Mouse (Mus musculus) forebrain, embryonic 11.5 days (tissue): ENCODE data around the gene Slc25a51. TPM values are rescaled to one million over a fixed set of nuclear protein-coding genes. Genes with fewer than 3 reads are reported as not detected.
A peak's percentile ranks its signal among the peaks of the same experiment; 100 is the strongest.

Experiments used
- ATAC-seq: fragments of 200-750 bp; cut with Nextera tagmentation; replicated peaks from 2 replicates; pipeline ENCODE4 v1.8.0; 2017; ENCODE audit warnings: moderate TSS enrichment; ENCODE audit not compliant: low FRiP score
- DNase-seq: peaks from one replicate; pipeline ENCODE4 v3.0.0-alpha.2; 2017; ENCODE audit warnings: low spot score
- H3K27ac ChIP-seq: fragments of 300-500 bp; sonication (generic); 2 replicates; pipeline ENCODE4 v1.5.1; 2014; ENCODE audit warnings: low read depth, low read length
- H3K27me3 ChIP-seq: fragments of 300-500 bp; sonication (generic); 2 replicates; pipeline ENCODE4 v1.6.1; 2014; ENCODE audit warnings: mild to moderate bottlenecking, low read length, mixed read lengths; ENCODE audit not compliant: control insufficient read depth, insufficient read depth
- H3K36me3 ChIP-seq: fragments of 300-500 bp; sonication (generic); 2 replicates; pipeline ENCODE4 v1.6.1; 2014; ENCODE audit warnings: mild to moderate bottlenecking, low read length, moderate library complexity, mixed read lengths; ENCODE audit not compliant: control insufficient read depth, insufficient read depth
- H3K4me1 ChIP-seq: fragments of 300-500 bp; sonication (generic); replicated peaks from 2 replicates; pipeline ENCODE4 v1.6.1; 2014; ENCODE audit warnings: low read length, mixed read lengths; ENCODE audit not compliant: control insufficient read depth, insufficient read depth
- H3K4me2 ChIP-seq: fragments of 300-500 bp; sonication (generic); 2 replicates; pipeline ENCODE4 v1.6.1; 2014; ENCODE audit warnings: low read depth, mild to moderate bottlenecking, low read length, moderate library complexity, mixed read lengths; ENCODE audit not compliant: severe bottlenecking
- H3K4me3 ChIP-seq: fragments of 300-500 bp; sonication (generic); 2 replicates; pipeline ENCODE4 v1.5.1; 2014; ENCODE audit warnings: low read depth, low read length
- H3K9ac ChIP-seq: fragments of 300-500 bp; sonication (generic); 2 replicates; pipeline ENCODE4 v1.6.1; 2014; ENCODE audit warnings: low read length
- H3K9me3 ChIP-seq: fragments of 300-500 bp; sonication (generic); 2 replicates; pipeline ENCODE4 v1.6.1; 2016; ENCODE audit warnings: low read length, mixed read lengths; ENCODE audit not compliant: control insufficient read depth
- WGBS: fragments of 180-500 bp; shearing (Covaris S2); extraction: QIAGEN DNeasy Blood & Tissue Kit; methylation state at CpG from one replicate; pipeline ENCODE4 v1.1.7; 2014; 5-methylcytosine and 5-hydroxymethylcytosine counted together
- polyA plus RNA-seq: library from polyadenylated mRNA; unstranded; fragments of >200 nt; fragmentation: Nextera tagmentation; extraction: Ambion mirVana; gene quantifications from 2 replicates; pipeline ENCODE4 v1.2.1, GENCODE M21; 2014

Slc25a51 gene
- polyA plus RNA-seq, 1 experiment from 2014 or later: 87.0 TPM

- ATAC-seq: peak; percentile 34; the same call in 1 of the 2 replicates
- 0% methylated on average over 10 of the region's 10 CpGs for WGBS
These were observed 704 bp upstream of the Slc25a51 start for GRCm38 (mm10) chr4:45409270-45409669.

GRCm38 (mm10) chr4:45407703-45408334, 747 bp downstream of the Slc25a51 start:
- DNase-seq (no peak), ATAC-seq (no peak; the same call in 1 of the 2 replicates)
- H3K27me3 ChIP-seq: no peaks in the 10 kb centered on the region
- H3K4me2 ChIP-seq: peak overlapping the region; percentile 61
- H3K9ac ChIP-seq: peak overlapping the region; percentile 97
- peak overlapping the region; percentile 87; the same call in 1 of the 2 replicates for H3K27ac ChIP-seq
- peak overlapping the region; percentile 96 for H3K4me3 ChIP-seq
- 2% methylated on average over 19 of the region's 19 CpGs for WGBS
- no peaks in the 10 kb centered on the region for H3K9me3 ChIP-seq
- H3K4me1 ChIP-seq: peaks cover 13% of the 10 kb centered on the region
- peaks cover 4% of the 10 kb centered on the region; the same call in 1 of the 2 replicates for H3K36me3 ChIP-seq

More at GRCm38 (mm10) chr4:45409270-45409669, 704 bp upstream of the Slc25a51 start:
- Histone ChIP-seq H3K4me2 (peak overlapping the region; percentile 61), H3K27me3 (no peaks in the 10 kb centered on the region), H3K4me3 (peak overlapping the region; percentile 96), H3K4me1 (peaks cover 13% of the 10 kb centered on the region), H3K9me3 (no peaks in the 10 kb centered on the region), H3K36me3 (no peaks in the 10 kb centered on the region), H3K9ac (peak overlapping the region; percentile 97), H3K27ac (peak overlapping the region; percentile 87; the same call in 1 of the 2 replicates)
- DNase-seq: peak; percentile 79

GRCm38 (mm10) chr4:45407001-45407702, 1.4 kb downstream of the Slc25a51 start:
- no peak overlapping the region for H3K27ac ChIP-seq
- no peak for DNase-seq
- H3K4me1 ChIP-seq: peaks cover 13% of the 10 kb centered on the region
- 77% methylated on average over 5 of the region's 5 CpGs for WGBS
- no peaks in the 10 kb centered on the region for H3K27me3 ChIP-seq
- H3K36me3 ChIP-seq: peaks cover 4% of the 10 kb centered on the region; the same call in 1 of the 2 replicates
- H3K9me3 ChIP-seq: no peaks in the 10 kb centered on the region
- peak overlapping the region; percentile 61 for H3K4me2 ChIP-seq
- peak overlapping the region; percentile 96 for H3K4me3 ChIP-seq
- ATAC-seq: no peak
- H3K9ac ChIP-seq: peak overlapping the region; percentile 97

GRCm38 (mm10) chr4:45406397-45406796, 2.2 kb downstream of the Slc25a51 start:
- no peak for ATAC-seq
- no peak overlapping the region for H3K27ac ChIP-seq
- WGBS: 73% methylated on average over 7 of the region's 7 CpGs

GRCm38 (mm10) chr4:45405315-45405714, 3.3 kb downstream of the Slc25a51 start:
- Histone ChIP-seq H3K9ac (no peak overlapping the region), H3K4me3 (no peak overlapping the region), H3K9me3 (no peaks in the 10 kb centered on the region), H3K27ac (no peak overlapping the region), H3K36me3 (peaks cover 6% of the 10 kb centered on the region), H3K4me2 (no peak overlapping the region), H3K4me1 (peaks cover 13% of the 10 kb centered on the region), H3K27me3 (no peaks in the 10 kb centered on the region)
- no peak for DNase-seq
- 86% methylated on average over 7 of the region's 7 CpGs for WGBS
- no peak for ATAC-seq

More at GRCm38 (mm10) chr4:45406397-45406796, 2.2 kb downstream of the Slc25a51 start:
- H3K27me3 ChIP-seq: no peaks in the 10 kb centered on the region
- H3K9ac ChIP-seq: no peak overlapping the region
- no peak for DNase-seq
- H3K4me1 ChIP-seq: peaks cover 13% of the 10 kb centered on the region
- 0 out of 2 replicates have a peak overlapping the region, but pooled peaks have one; percentile 26 for H3K4me2 ChIP-seq
- H3K4me3 ChIP-seq: no peak overlapping the region
- no peaks in the 10 kb centered on the region for H3K9me3 ChIP-seq
- H3K36me3 ChIP-seq: peaks cover 6% of the 10 kb centered on the region

GRCm38 (mm10) chr4:45404086-45404485, 4.5 kb downstream of the Slc25a51 start:
- H3K36me3 ChIP-seq: peaks cover 13% of the 10 kb centered on the region
- H3K4me3 ChIP-seq: no peak overlapping the region
- H3K9me3 ChIP-seq: no peaks in the 10 kb centered on the region
- no peak for ATAC-seq
- peaks cover 13% of the 10 kb centered on the region for H3K4me1 ChIP-seq
- no peaks in the 10 kb centered on the region for H3K27me3 ChIP-seq
- no peak overlapping the region for H3K9ac ChIP-seq
- no peak overlapping the region for H3K4me2 ChIP-seq
- DNase-seq: no peak
- 92% methylated on average over 7 of the region's 7 CpGs for WGBS
- no peak overlapping the region for H3K27ac ChIP-seq

- Histone ChIP-seq H3K9ac (no peak overlapping the region), H3K27ac (no peak overlapping the region), H3K9me3 (no peaks in the 10 kb centered on the region), H3K27me3 (no peaks in the 10 kb centered on the region), H3K36me3 (peaks cover 15% of the 10 kb centered on the region), H3K4me3 (no peak overlapping the region), H3K4me1 (peaks cover 13% of the 10 kb centered on the region), H3K4me2 (no peak overlapping the region)
- WGBS: 93% methylated on average over 7 of the region's 7 CpGs
- DNase-seq: no peak
- no peak for ATAC-seq
These were observed 5.1 kb downstream of the Slc25a51 start for GRCm38 (mm10) chr4:45403499-45403878.

- no peak for DNase-seq
- Histone ChIP-seq H3K9me3 (no peaks in the 10 kb centered on the region), H3K27me3 (no peaks in the 10 kb centered on the region), H3K4me1 (peaks cover 13% of the 10 kb centered on the region), H3K36me3 (peaks cover 15% of the 10 kb centered on the region), H3K4me2 (no peak overlapping the region), H3K27ac (no peak overlapping the region), H3K9ac (no peak overlapping the region), H3K4me3 (no peak overlapping the region)
- WGBS: 89% methylated on average over 7 of the region's 7 CpGs
- no peak for ATAC-seq
These were observed 5.6 kb downstream of the Slc25a51 start for GRCm38 (mm10) chr4:45402878-45403498.
